Comparison of ENCODE assay signal across 12 mouse cellular contexts in the genomic region with DNA sequence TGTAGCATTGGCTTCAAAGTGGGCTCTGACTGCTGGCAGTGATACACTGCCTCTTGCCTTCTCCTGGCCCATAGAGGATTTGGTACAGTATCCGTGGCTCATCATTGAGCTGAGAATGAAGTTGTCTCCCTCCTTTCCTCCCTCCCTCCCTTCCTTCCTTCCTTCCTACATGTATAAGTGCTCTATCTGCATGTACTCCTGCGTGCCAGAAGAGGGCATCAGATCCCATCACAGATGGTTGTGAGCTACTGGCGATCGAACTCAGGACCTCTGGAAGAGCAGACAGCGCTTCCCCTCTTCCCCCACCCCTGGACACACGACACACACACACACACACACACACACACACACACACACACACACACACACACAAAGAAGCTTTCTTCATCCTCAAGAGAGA. TPM values are rescaled to one million over a fixed set of nuclear protein-coding genes. Genes with fewer than 3 reads are reported as not detected.
DNase-seq lines count a peak whose midpoint lies in the region; ATAC-seq and TF ChIP-seq lines count a peak whose summit lies in the region.
"Had no signal": no experiment of that assay in that cellular context is flagged by ENCODE, and none has a peak within 500 bp of the region (broad histone marks: within the 10 kb centered on the region; RNA-seq: fewer than 3 reads in every experiment).

No protein-coding gene starts in this region.

- ATAC-seq in liver, embryonic 11.5 days (replicated peaks; ENCODE audit: low FRiP score), result no peak; the same call in 1 of the 2 replicates
- no peak for ATAC-seq in embryonic facial prominence, embryonic 11.5 days (replicated peaks; ENCODE audit: insufficient number of reproducible peaks, low FRiP score, low TSS enrichment, low read depth)

- no peak for TF ChIP-seq POLR2A in liver, adult 2 months (IDR thresholded peaks at IDR 0.05; ENCODE audit: extremely low read depth, insufficient read depth, low read length)

- H3K4me3 ChIP-seq in liver, adult 2 months (ENCODE audit: insufficient read depth, low read depth, low read length), result no peak overlapping the region
- no peak overlapping the region for H3K4me3 ChIP-seq in liver, embryonic 11.5 days (ENCODE audit: low read depth, low read length)
- H3K4me3 ChIP-seq in E14TG2a.4 (replicated peaks; ENCODE audit: low read length), result no peak overlapping the region
- no peak overlapping the region for H3K4me3 ChIP-seq in embryonic facial prominence, embryonic 11.5 days (ENCODE audit: low read depth, low read length)
- no peak overlapping the region for H3K4me3 ChIP-seq in forebrain, embryonic 10.5 days
- H3K4me3 ChIP-seq: kidney, embryonic 15.5 days had no signal

- no peaks in the 10 kb centered on the region for H3K9me3 ChIP-seq in liver, embryonic 11.5 days (ENCODE audit: control insufficient read depth, low read length)
- H3K9me3 ChIP-seq in E14TG2a.4 (ENCODE audit: low read length), result no peaks in the 10 kb centered on the region
- no peaks in the 10 kb centered on the region for H3K9me3 ChIP-seq in embryonic facial prominence, embryonic 11.5 days (replicated peaks; ENCODE audit: control insufficient read depth, low read length)
- no peaks in the 10 kb centered on the region for H3K9me3 ChIP-seq in forebrain, embryonic 10.5 days
- H3K9me3 ChIP-seq: kidney, embryonic 15.5 days had no signal

- H3K4me2 ChIP-seq in liver, embryonic 11.5 days, result no peak overlapping the region
- H3K4me2 ChIP-seq in embryonic facial prominence, embryonic 11.5 days (ENCODE audit: low read depth, low read length), result no peak overlapping the region
- H3K4me2 ChIP-seq: kidney, embryonic 15.5 days had no signal

- no peaks in the 10 kb centered on the region for H3K4me1 ChIP-seq in liver, adult 2 months (ENCODE audit: control insufficient read depth, insufficient read depth, low read length)
- H3K4me1 ChIP-seq in liver, embryonic 11.5 days (replicated peaks; ENCODE audit: control insufficient read depth, insufficient read depth, low read length), result no peaks in the 10 kb centered on the region
- peaks cover 8% of the 10 kb centered on the region for H3K4me1 ChIP-seq in E14TG2a.4 (replicated peaks; ENCODE audit: low read depth, low read length)
- no peaks in the 10 kb centered on the region for H3K4me1 ChIP-seq in embryonic facial prominence, embryonic 11.5 days (ENCODE audit: control insufficient read depth, insufficient read depth, low read length)
- H3K4me1 ChIP-seq in forebrain, embryonic 10.5 days, result peaks cover 25% of the 10 kb centered on the region

- no peaks in the 10 kb centered on the region for H3K79me2 ChIP-seq in liver, adult 2 months (ENCODE audit: control insufficient read depth, insufficient read depth, low read length)

- no peaks in the 10 kb centered on the region for H3K27me3 ChIP-seq in liver, adult 2 months (ENCODE audit: control insufficient read depth, insufficient read depth, low read length)
- no peaks in the 10 kb centered on the region for H3K27me3 ChIP-seq in liver, embryonic 11.5 days (replicated peaks; ENCODE audit: control insufficient read depth, insufficient read depth, low read length)
- H3K27me3 ChIP-seq in E14TG2a.4 (ENCODE audit: insufficient read depth, low read length), result peaks cover 7% of the 10 kb centered on the region; the same call in 1 of the 2 replicates
- H3K27me3 ChIP-seq in embryonic facial prominence, embryonic 11.5 days (ENCODE audit: control insufficient read depth, insufficient read depth, low read length), result no peaks in the 10 kb centered on the region
- 0 out of 2 replicates have a peak, but pooled peaks cover 6% of the 10 kb centered on the region for H3K27me3 ChIP-seq in forebrain, embryonic 10.5 days (ENCODE audit: poor library complexity, severe bottlenecking)

- 34% methylated on average over 5 of the region's 6 CpGs for WGBS in liver, adult 2 months
- 41% methylated on average over 6 of the region's 6 CpGs for WGBS in liver, embryonic 11.5 days
- 52% methylated on average over 5 of the region's 6 CpGs for WGBS in embryonic facial prominence, embryonic 11.5 days
- WGBS in forebrain, embryonic 10.5 days, result 54% methylated on average over 5 of the region's 6 CpGs

- DNase-seq in adrenal gland, postnatal 14 days, result peak; percentile 58
- DNase-seq in adrenal gland, adult 8-10 months, result no peak
- peak; percentile 24 for DNase-seq in liver, adult 2 months (ENCODE audit: extremely low read depth, low read depth, low spot score)
- no peak for DNase-seq in liver, embryonic 11.5 days (ENCODE audit: low spot score)
- DNase-seq in embryonic facial prominence, embryonic 11.5 days (ENCODE audit: low spot score), result peak; percentile 18
- DNase-seq in layer of hippocampus, postnatal 25 days (ENCODE audit: extremely low spot score in 1 of 2, low spot score in 1 of 2), result no peak
- DNase-seq in forebrain, embryonic 10.5 days (ENCODE audit: extremely low spot score, low spot score), result no peak

- no peak overlapping the region for H3K27ac ChIP-seq in liver, adult 2 months (replicated peaks; ENCODE audit: insufficient read depth, low read depth, low read length)
- no peak overlapping the region for H3K27ac ChIP-seq in liver, embryonic 11.5 days (ENCODE audit: low read depth, low read length)
- H3K27ac ChIP-seq in embryonic facial prominence, embryonic 11.5 days (replicated peaks; ENCODE audit: low read depth, low read length), result no peak overlapping the region
- no peak overlapping the region for H3K27ac ChIP-seq in forebrain, embryonic 10.5 days
- H3K27ac ChIP-seq: kidney, embryonic 15.5 days had no signal

- H3K9ac ChIP-seq in liver, adult 2 months (ENCODE audit: low read depth, low read length), result no peak overlapping the region
- no peak overlapping the region for H3K9ac ChIP-seq in liver, embryonic 11.5 days (ENCODE audit: low read depth, low read length)
- no peak overlapping the region for H3K9ac ChIP-seq in embryonic facial prominence, embryonic 11.5 days (replicated peaks; ENCODE audit: low read length)
- H3K9ac ChIP-seq: kidney, embryonic 15.5 days had no signal

- peak; percentile 62 for TF ChIP-seq CTCF in liver, adult 2 months (IDR thresholded peaks at IDR 0.05; ENCODE audit: low read depth, low read length)
- TF ChIP-seq CTCF in E14TG2a.4 (conservative IDR thresholded peaks at IDR 0.05; ENCODE audit: low read length), result peak; percentile 15

- no peaks in the 10 kb centered on the region for H3K36me3 ChIP-seq in liver, adult 2 months (ENCODE audit: control insufficient read depth, insufficient read depth, low read length)
- no peaks in the 10 kb centered on the region for H3K36me3 ChIP-seq in liver, embryonic 11.5 days (ENCODE audit: control insufficient read depth, insufficient read depth, low read length)
- no peaks in the 10 kb centered on the region for H3K36me3 ChIP-seq in E14TG2a.4 (ENCODE audit: insufficient read depth, low read length)
- H3K36me3 ChIP-seq in embryonic facial prominence, embryonic 11.5 days (replicated peaks; ENCODE audit: control insufficient read depth, insufficient read depth, low read depth, low read length), result no peaks in the 10 kb centered on the region
- no peaks in the 10 kb centered on the region for H3K36me3 ChIP-seq in forebrain, embryonic 10.5 days (replicated peaks)
- H3K36me3 ChIP-seq: kidney, embryonic 15.5 days had no signal

RNA-seq across cellular contexts. Expression of a gene that starts 56.7 kb away (rescaled TPM):
- not detected in 2 replicates for total RNA-seq in adrenal gland, postnatal 14 days (2021)
- total RNA-seq in adrenal gland, adult 8-10 months (2022), result not detected
- total RNA-seq in liver, adult 2 months (2014; rRNA removed), result not detected in 2 replicates
- not detected in 2 replicates for polyA plus RNA-seq in liver, adult 2 months (2012; rRNA removed)
- not detected in 2 replicates for polyA plus RNA-seq in liver, embryonic 11.5 days (2014; fragmentation: Nextera tagmentation; extraction: Ambion mirVana)
- not detected in 2 replicates for polyA plus RNA-seq in embryonic facial prominence, embryonic 11.5 days (2014; fragmentation: Nextera tagmentation; extraction: Ambion mirVana)
- not detected for total RNA-seq in layer of hippocampus, postnatal 25 days (2021)
- polyA plus RNA-seq in forebrain, embryonic 10.5 days (2016; fragmentation: Nextera tagmentation; extraction: Ambion mirVana), result not detected in 2 replicates
- total RNA-seq: neutrophil, adult 5-6 weeks had no signal
- polyA plus RNA-seq: kidney, embryonic 15.5 days; liver, embryonic 16.5 days; stomach, embryonic 14.5 days had no signal

Comparison
In these comparisons a context has a peak if more than half of its experiments do, and no peak if none do; other contexts are left out.
1. DNase-seq: peak in adrenal gland, postnatal 14 days (single experiment), liver, adult 2 months (single experiment) and embryonic facial prominence, embryonic 11.5 days (single experiment); none in adrenal gland, adult 8-10 months (single experiment), liver, embryonic 11.5 days (single experiment), layer of hippocampus, postnatal 25 days (0 of 2) and forebrain, embryonic 10.5 days (single experiment).